Mouse (Mus musculus): ENCODE data around the gene Ccdc6. TPM values are rescaled to one million over a fixed set of nuclear protein-coding genes. Genes with fewer than 3 reads are reported as not detected.

The Ccdc6 gene
- total and polyA plus RNA-seq, 3 experiments: 25.4 to 143 (median 42.0) TPM

DNA sequence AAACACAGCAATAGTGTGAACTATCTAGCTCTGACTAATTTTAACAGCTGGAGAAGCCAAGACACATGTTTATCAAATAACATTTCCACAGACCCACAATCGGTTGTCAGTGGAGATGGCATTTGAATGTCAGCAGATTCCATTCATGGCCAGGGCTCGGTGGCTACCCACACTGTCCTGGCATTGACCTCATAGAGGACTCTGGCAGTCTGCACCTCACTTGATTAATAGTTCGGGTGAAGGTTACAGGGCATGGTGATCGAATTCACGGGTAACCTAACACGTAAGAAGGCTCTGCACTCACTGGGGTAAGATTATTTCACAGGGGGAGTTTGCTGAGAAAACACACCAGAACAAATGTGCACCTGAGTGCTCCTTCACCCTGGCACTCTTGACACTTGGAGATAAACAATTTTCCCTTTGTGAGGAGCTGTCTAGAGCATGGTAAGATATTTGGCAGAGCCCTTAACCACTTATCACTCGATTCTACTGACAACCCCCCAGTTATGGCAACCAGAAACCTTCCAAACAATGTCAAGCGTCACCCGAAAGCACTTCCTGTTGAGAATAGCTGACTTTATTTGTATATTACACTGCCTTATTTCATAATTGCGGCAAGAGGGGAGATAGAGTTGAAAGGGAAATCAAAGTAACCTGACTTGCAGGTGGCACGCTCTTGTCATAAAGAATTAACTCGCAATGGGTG, 11.5 kb upstream of the Ccdc6 start:
- Histone ChIP-seq H3K4me1 (ENCODE audit: control insufficient read depth in 1 of 2, insufficient read depth in 2 of 2, low read length in 2 of 2) (no peaks in the 10 kb centered on the region), H3K36me3 (ENCODE audit: control insufficient read depth in 1 of 2, insufficient read depth in 2 of 2, low read length in 2 of 2) (no peaks in the 10 kb centered on the region), H3K27ac (ENCODE audit: control insufficient read depth, low read depth, low read length) (no peak overlapping the region), H3K79me2 (ENCODE audit: control insufficient read depth, insufficient read depth, low read length, poor library complexity) (no peaks in the 10 kb centered on the region), H3K9me3 (replicated peaks; ENCODE audit: insufficient read depth, low read length) (no peaks in the 10 kb centered on the region; the same call in 1 of the 2 replicates), H3K9ac (ENCODE audit: control insufficient read depth, low read depth, low read length, poor library complexity, severe bottlenecking) (no peak overlapping the region), H3K27me3 (ENCODE audit: control insufficient read depth in 1 of 2, insufficient read depth in 2 of 2, low read length in 2 of 2) (no peaks in the 10 kb centered on the region), H3K4me3 (ENCODE audit: control insufficient read depth in 1 of 2, insufficient read depth in 1 of 2, low read depth in 2 of 2, low read length in 2 of 2) (no peak overlapping the region)
- TF ChIP-seq NELFE (IDR thresholded peaks at IDR 0.05; ENCODE audit: low read depth, low read length): no peak
- no peak for TF ChIP-seq SIN3A (IDR thresholded peaks at IDR 0.05; ENCODE audit: low read length)
- no peak for TF ChIP-seq HCFC1 (IDR thresholded peaks at IDR 0.05; ENCODE audit: low read depth, low read length)
- TF ChIP-seq ZKSCAN1 (IDR thresholded peaks at IDR 0.05; ENCODE audit: low read depth, low read length): no peak
- TF ChIP-seq E2F4 (IDR thresholded peaks at IDR 0.05; ENCODE audit: borderline replicate concordance, low read depth, low read length): no peak
- no peak for TF ChIP-seq RAD21 (IDR thresholded peaks at IDR 0.05; ENCODE audit: low read depth, low read length)
- no peak for TF ChIP-seq POLR2AphosphoS5 (IDR thresholded peaks at IDR 0.05; ENCODE audit: borderline replicate concordance, low read depth, low read length)
- DNase-seq (ENCODE audit: low read depth, low spot score): no peak

DNA sequence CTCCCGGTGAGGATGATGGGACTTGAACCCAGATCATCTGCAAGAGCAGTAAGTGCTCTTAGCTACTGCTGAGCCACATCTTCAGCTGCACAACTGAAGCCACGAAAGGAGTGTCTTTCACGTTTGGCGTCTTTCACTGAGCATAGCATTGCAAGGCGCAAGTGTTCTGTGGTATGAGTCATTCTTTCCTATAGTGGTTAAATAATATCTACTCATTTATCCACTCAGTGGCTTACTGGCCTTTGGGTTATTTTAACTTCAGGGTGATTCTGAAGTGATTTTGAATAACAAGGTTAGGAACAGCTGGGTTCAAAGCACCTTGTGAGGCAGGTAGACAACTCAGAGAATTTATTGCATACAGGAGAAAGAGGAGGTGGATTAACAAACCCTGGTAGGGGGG, 8.1 kb upstream of the Ccdc6 start:
- TF ChIP-seq MYB (IDR thresholded peaks at IDR 0.05; ENCODE audit: low read depth, low read length) (no peak), ETS1 (IDR thresholded peaks at IDR 0.05; ENCODE audit: low read depth, low read length) (no peak), MEF2A (IDR thresholded peaks at IDR 0.05; ENCODE audit: extremely low read depth, insufficient replicate concordance, low read depth, low read length, poor library complexity, severe bottlenecking) (no peak), EP300 (IDR thresholded peaks at IDR 0.05; ENCODE audit: low read depth in 1 of 2, low read length in 2 of 2) (no peak), SIN3A (IDR thresholded peaks at IDR 0.05; ENCODE audit: low read length) (no peak), RCOR1 (IDR thresholded peaks at IDR 0.05; ENCODE audit: low read depth, low read length) (no peak), HCFC1 (IDR thresholded peaks at IDR 0.05; ENCODE audit: low read depth, low read length) (no peak), NRF1 (IDR thresholded peaks at IDR 0.05; ENCODE audit: insufficient read depth, low read depth, low read length, poor library complexity, severe bottlenecking) (no peak), USF2 (IDR thresholded peaks at IDR 0.05; ENCODE audit: borderline replicate concordance in 1 of 2, insufficient read depth in 1 of 2, low read depth in 1 of 2, low read length in 2 of 2) (no peak), MXI1 (IDR thresholded peaks at IDR 0.05; ENCODE audit: low read depth, low read length) (no peak), POLR2A (IDR thresholded peaks at IDR 0.05; ENCODE audit: control insufficient read depth in 1 of 2, insufficient read depth in 1 of 2, low read depth in 1 of 2, low read length in 2 of 2, poor library complexity in 1 of 2) (no peak), POLR2AphosphoS5 (IDR thresholded peaks at IDR 0.05; ENCODE audit: borderline replicate concordance, low read depth, low read length) (no peak), CHD1 (IDR thresholded peaks at IDR 0.05; ENCODE audit: low read depth, low read length) (no peak), TCF12 (IDR thresholded peaks at IDR 0.05; ENCODE audit: low read depth, low read length) (no peak), CHD2 (IDR thresholded peaks at IDR 0.05; ENCODE audit: low read length) (no peak)
- Histone ChIP-seq H3K4me3 (ENCODE audit: control insufficient read depth in 1 of 2, insufficient read depth in 1 of 2, low read depth in 2 of 2, low read length in 2 of 2) (no peak overlapping the region), H3K79me2 (ENCODE audit: control insufficient read depth, insufficient read depth, low read length, poor library complexity) (no peaks in the 10 kb centered on the region), H3K27ac (ENCODE audit: control insufficient read depth, low read depth, low read length) (no peak overlapping the region), H3K9me3 (replicated peaks; ENCODE audit: insufficient read depth, low read length) (no peaks in the 10 kb centered on the region), H3K4me1 (ENCODE audit: control insufficient read depth in 1 of 2, insufficient read depth in 2 of 2, low read length in 2 of 2) (peaks cover 0 to 3% of the 10 kb centered on the region in 2 experiments; a peak in 2 of 4 replicates), H3K36me3 (ENCODE audit: control insufficient read depth in 1 of 2, insufficient read depth in 2 of 2, low read length in 2 of 2) (peaks cover 0 to 4% of the 10 kb centered on the region in 2 experiments; a peak in 2 of 4 replicates), H3K27me3 (ENCODE audit: control insufficient read depth in 1 of 2, insufficient read depth in 2 of 2, low read length in 2 of 2) (no peaks in the 10 kb centered on the region), H3K9ac (ENCODE audit: control insufficient read depth, low read depth, low read length, poor library complexity, severe bottlenecking) (no peak overlapping the region)
- DNase-seq (ENCODE audit: low read depth, low spot score): no peak
